Mouse (Mus musculus): ENCODE measurements at regions not wholly inside any gene's neighbourhood (a gene's known extent, or its start where the extent isn't known, plus 50 kb on each side); places are given as distances from the start of the nearest gene placed in this dataset.

GRCm38 (mm10) chr14:105668969-105669368 is 227.7 kb downstream of the Spry2 start:
- Histone ChIP-seq H3K4me2 (replicated peaks; ENCODE audit: low read depth) (no peak overlapping the region), H3K27me3 (replicated peaks; ENCODE audit: control insufficient read depth, insufficient read depth, low read length) (no peaks in the 10 kb centered on the region)
- WGBS: 57% methylated on average over 11 of the region's 11 CpGs

GRCm38 (mm10) chr14:105664671-105665198 is 231.9 kb downstream of the Spry2 start:
- Histone ChIP-seq H3K4me3 (ENCODE audit: low read depth, low read length) (no peak overlapping the region), H3K27me3 (replicated peaks; ENCODE audit: control insufficient read depth, insufficient read depth, low read length) (no peaks in the 10 kb centered on the region), H3K4me1 (replicated peaks; ENCODE audit: control insufficient read depth, insufficient read depth, low read length) (no peaks in the 10 kb centered on the region), H3K9me3 (ENCODE audit: control insufficient read depth) (no peaks in the 10 kb centered on the region), H3K36me3 (ENCODE audit: control insufficient read depth, insufficient read depth) (no peaks in the 10 kb centered on the region), H3K27ac (ENCODE audit: low read depth, low read length) (no peak overlapping the region), H3K9ac (ENCODE audit: low read depth, low read length) (no peak overlapping the region), H3K4me2 (replicated peaks; ENCODE audit: low read depth) (no peak overlapping the region)
- WGBS: 63% methylated on average over 7 of the region's 7 CpGs
- no peak for ATAC-seq
- TF ChIP-seq CTCF (IDR thresholded peaks at IDR 0.05; ENCODE audit: low read depth): no peak

More at GRCm38 (mm10) chr14:105668969-105669368, 227.7 kb downstream of the Spry2 start:
- 0 out of 2 replicates have a peak, but pooled peaks have one; percentile 6 for TF ChIP-seq CTCF (IDR thresholded peaks at IDR 0.05; ENCODE audit: low read depth)
- H3K4me3 ChIP-seq (ENCODE audit: low read depth, low read length): no peak overlapping the region
- no peaks in the 10 kb centered on the region for H3K36me3 ChIP-seq (ENCODE audit: control insufficient read depth, insufficient read depth)
- no peak overlapping the region for H3K9ac ChIP-seq (ENCODE audit: low read depth, low read length)
- H3K27ac ChIP-seq (ENCODE audit: low read depth, low read length): no peak overlapping the region
- ATAC-seq: no peak
- no peaks in the 10 kb centered on the region for H3K4me1 ChIP-seq (replicated peaks; ENCODE audit: control insufficient read depth, insufficient read depth, low read length)
- peaks cover 3% of the 10 kb centered on the region; the same call in 1 of the 2 replicates for H3K9me3 ChIP-seq (ENCODE audit: control insufficient read depth)

GRCm38 (mm10) chr14:105663472-105663871 is 233.1 kb downstream of the Spry2 start:
- Histone ChIP-seq H3K27me3 (replicated peaks; ENCODE audit: control insufficient read depth, insufficient read depth, low read length) (no peaks in the 10 kb centered on the region), H3K4me3 (ENCODE audit: low read depth, low read length) (no peak overlapping the region), H3K4me2 (replicated peaks; ENCODE audit: low read depth) (no peak overlapping the region), H3K4me1 (replicated peaks; ENCODE audit: control insufficient read depth, insufficient read depth, low read length) (no peaks in the 10 kb centered on the region), H3K27ac (ENCODE audit: low read depth, low read length) (no peak overlapping the region), H3K9me3 (ENCODE audit: control insufficient read depth) (no peaks in the 10 kb centered on the region), H3K36me3 (ENCODE audit: control insufficient read depth, insufficient read depth) (no peaks in the 10 kb centered on the region), H3K9ac (ENCODE audit: low read depth, low read length) (no peak overlapping the region)
- no peak for TF ChIP-seq CTCF (IDR thresholded peaks at IDR 0.05; ENCODE audit: low read depth)
- 78% methylated on average over 3 of the region's 4 CpGs for WGBS
- no peak for ATAC-seq

- no peak for ATAC-seq
- 87% methylated on average over 6 of the region's 6 CpGs for WGBS
- H3K4me2 ChIP-seq (replicated peaks; ENCODE audit: low read depth): no peak overlapping the region
- no peaks in the 10 kb centered on the region for H3K9me3 ChIP-seq (ENCODE audit: control insufficient read depth)
- no peak overlapping the region for H3K27ac ChIP-seq (ENCODE audit: low read depth, low read length)
- H3K9ac ChIP-seq (ENCODE audit: low read depth, low read length): no peak overlapping the region
- no peaks in the 10 kb centered on the region for H3K36me3 ChIP-seq (ENCODE audit: control insufficient read depth, insufficient read depth)
- TF ChIP-seq CTCF (IDR thresholded peaks at IDR 0.05; ENCODE audit: low read depth): no peak
- no peaks in the 10 kb centered on the region for H3K27me3 ChIP-seq (replicated peaks; ENCODE audit: control insufficient read depth, insufficient read depth, low read length)
- no peaks in the 10 kb centered on the region for H3K4me1 ChIP-seq (replicated peaks; ENCODE audit: control insufficient read depth, insufficient read depth, low read length)
- no peak overlapping the region for H3K4me3 ChIP-seq (ENCODE audit: low read depth, low read length)
These were observed 233.8 kb downstream of the Spry2 start for GRCm38 (mm10) chr14:105662839-105663238.

GRCm38 (mm10) chr14:105658316-105658715 is 238.3 kb downstream of the Spry2 start:
- H3K27me3 ChIP-seq (replicated peaks; ENCODE audit: control insufficient read depth, insufficient read depth, low read length): no peaks in the 10 kb centered on the region
- H3K4me2 ChIP-seq (replicated peaks; ENCODE audit: low read depth): no peak overlapping the region
- H3K4me1 ChIP-seq (replicated peaks; ENCODE audit: control insufficient read depth, insufficient read depth, low read length): no peaks in the 10 kb centered on the region
- no peak for ATAC-seq
- no peak overlapping the region for H3K4me3 ChIP-seq (ENCODE audit: low read depth, low read length)
- H3K9me3 ChIP-seq (ENCODE audit: control insufficient read depth): no peaks in the 10 kb centered on the region
- WGBS: 93% methylated on average over 2 of the region's 2 CpGs
- no peaks in the 10 kb centered on the region for H3K36me3 ChIP-seq (ENCODE audit: control insufficient read depth, insufficient read depth)
- no peak for TF ChIP-seq CTCF (IDR thresholded peaks at IDR 0.05; ENCODE audit: low read depth)
- H3K27ac ChIP-seq (ENCODE audit: low read depth, low read length): no peak overlapping the region
- H3K9ac ChIP-seq (ENCODE audit: low read depth, low read length): no peak overlapping the region

- TF ChIP-seq CTCF (IDR thresholded peaks at IDR 0.05; ENCODE audit: low read depth): no peak
- WGBS: 69% methylated on average over 3 of the region's 3 CpGs
- no peak overlapping the region for H3K27ac ChIP-seq (ENCODE audit: low read depth, low read length)
- H3K4me1 ChIP-seq (replicated peaks; ENCODE audit: control insufficient read depth, insufficient read depth, low read length): no peaks in the 10 kb centered on the region
- no peak overlapping the region for H3K4me3 ChIP-seq (ENCODE audit: low read depth, low read length)
- no peaks in the 10 kb centered on the region for H3K36me3 ChIP-seq (ENCODE audit: control insufficient read depth, insufficient read depth)
- H3K9ac ChIP-seq (ENCODE audit: low read depth, low read length): no peak overlapping the region
- H3K4me2 ChIP-seq (replicated peaks; ENCODE audit: low read depth): no peak overlapping the region
- H3K27me3 ChIP-seq (replicated peaks; ENCODE audit: control insufficient read depth, insufficient read depth, low read length): no peaks in the 10 kb centered on the region
- no peaks in the 10 kb centered on the region for H3K9me3 ChIP-seq (ENCODE audit: control insufficient read depth)
- ATAC-seq: no peak
These were observed 249.5 kb downstream of the Spry2 start for GRCm38 (mm10) chr14:105647166-105647565.

GRCm38 (mm10) chr14:105644428-105644827 is 252.2 kb downstream of the Spry2 start:
- no peak overlapping the region for H3K9ac ChIP-seq (ENCODE audit: low read depth, low read length)
- H3K27me3 ChIP-seq (replicated peaks; ENCODE audit: control insufficient read depth, insufficient read depth, low read length): no peaks in the 10 kb centered on the region
- no peak overlapping the region for H3K4me2 ChIP-seq (replicated peaks; ENCODE audit: low read depth)
- no peak for ATAC-seq
- no peaks in the 10 kb centered on the region for H3K4me1 ChIP-seq (replicated peaks; ENCODE audit: control insufficient read depth, insufficient read depth, low read length)
- H3K27ac ChIP-seq (ENCODE audit: low read depth, low read length): no peak overlapping the region
- H3K4me3 ChIP-seq (ENCODE audit: low read depth, low read length): no peak overlapping the region
- H3K9me3 ChIP-seq (ENCODE audit: control insufficient read depth): no peaks in the 10 kb centered on the region
- 88% methylated on average over 2 of the region's 2 CpGs for WGBS
- H3K36me3 ChIP-seq (ENCODE audit: control insufficient read depth, insufficient read depth): no peaks in the 10 kb centered on the region
- TF ChIP-seq CTCF (IDR thresholded peaks at IDR 0.05; ENCODE audit: low read depth): no peak
